Mouse (Mus musculus): ENCODE measurements at regions not wholly inside any gene's neighbourhood (a gene's known extent, or its start where the extent isn't known, plus 50 kb on each side); places are given as distances from the start of the nearest gene placed in this dataset.

DNA sequence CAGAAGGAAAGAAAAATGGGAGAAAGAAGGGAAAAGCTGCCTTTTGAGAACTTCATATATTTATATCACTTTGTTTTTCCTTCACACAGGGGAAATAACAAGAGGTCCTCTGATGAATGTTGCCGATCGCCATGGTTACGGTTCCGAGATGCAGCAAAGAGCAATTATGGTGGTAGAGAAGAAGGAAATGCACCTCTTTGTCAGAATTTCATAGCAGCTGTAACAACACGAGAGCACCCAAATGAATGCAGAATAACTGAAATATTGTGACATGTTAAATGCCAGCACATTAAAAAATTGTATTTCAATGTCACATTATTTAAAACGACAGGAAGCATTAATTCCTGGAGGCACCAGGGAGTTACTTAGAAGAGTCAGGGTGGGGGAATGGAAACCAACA, 279.4 kb downstream of the Mctp2 start:
- DNase-seq (ENCODE audit: low spot score), result no peak

DNA sequence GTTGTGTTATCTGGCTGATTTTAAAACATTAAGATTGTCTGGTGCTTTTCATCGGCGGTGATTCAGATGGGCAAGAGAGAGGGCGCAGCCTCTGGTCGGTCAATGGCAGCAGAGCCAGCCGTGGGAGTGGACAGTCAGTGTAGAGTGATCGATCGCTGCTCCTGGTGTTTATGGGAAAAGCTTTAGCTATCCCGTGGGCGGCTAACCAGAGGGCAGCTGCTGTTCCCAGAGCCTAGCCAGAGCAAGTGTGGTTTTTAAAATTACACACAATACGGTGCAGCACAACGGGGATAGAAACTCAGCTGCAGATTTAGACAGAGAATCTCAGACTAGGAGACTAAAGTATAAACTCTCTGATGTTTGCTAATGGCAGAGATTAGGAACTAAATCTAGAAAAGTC, 297.3 kb downstream of the Mctp2 start:
- DNase-seq (ENCODE audit: low spot score), result no peak

DNA sequence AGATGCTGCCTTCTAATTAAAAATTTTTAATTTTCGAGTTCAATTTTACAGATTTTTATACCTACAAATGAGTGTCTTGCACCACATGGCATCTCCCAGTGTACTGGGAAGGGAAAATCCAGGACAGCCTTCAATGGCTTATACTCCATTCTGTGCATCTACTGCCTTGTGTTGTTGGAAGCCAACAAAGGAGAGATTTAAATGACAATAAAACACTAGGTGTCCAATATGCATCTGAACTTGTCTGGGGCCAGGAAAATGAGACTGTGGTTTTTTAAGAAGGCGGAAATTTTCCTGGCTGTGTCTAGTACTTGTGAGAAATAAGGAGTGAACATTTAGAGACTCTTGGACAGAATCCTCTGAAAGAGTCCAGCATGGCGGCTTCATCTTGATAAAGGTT, 302.1 kb downstream of the Mctp2 start:
- DNase-seq (ENCODE audit: low spot score), result no peak

DNA sequence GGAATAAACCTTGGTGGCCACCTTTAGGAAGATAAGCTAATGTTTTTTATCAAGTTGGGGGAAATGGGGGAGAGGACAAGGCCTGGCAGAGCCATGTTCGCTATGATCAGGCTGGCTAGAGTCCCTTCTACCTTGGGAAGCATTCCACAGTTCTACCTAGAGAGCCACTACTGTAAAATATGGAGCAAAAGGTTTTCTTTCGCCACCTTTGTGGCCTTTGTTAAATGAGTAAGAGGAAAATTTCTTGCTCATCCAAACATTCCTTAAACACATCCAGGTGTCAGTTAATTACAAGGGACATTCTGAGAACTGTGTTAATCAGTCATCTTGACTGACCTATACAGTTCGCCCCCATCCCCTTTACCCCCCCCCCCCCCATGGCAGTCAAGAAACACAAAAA, 313.9 kb downstream of the Mctp2 start:
- DNase-seq (ENCODE audit: low spot score), result no peak

DNA sequence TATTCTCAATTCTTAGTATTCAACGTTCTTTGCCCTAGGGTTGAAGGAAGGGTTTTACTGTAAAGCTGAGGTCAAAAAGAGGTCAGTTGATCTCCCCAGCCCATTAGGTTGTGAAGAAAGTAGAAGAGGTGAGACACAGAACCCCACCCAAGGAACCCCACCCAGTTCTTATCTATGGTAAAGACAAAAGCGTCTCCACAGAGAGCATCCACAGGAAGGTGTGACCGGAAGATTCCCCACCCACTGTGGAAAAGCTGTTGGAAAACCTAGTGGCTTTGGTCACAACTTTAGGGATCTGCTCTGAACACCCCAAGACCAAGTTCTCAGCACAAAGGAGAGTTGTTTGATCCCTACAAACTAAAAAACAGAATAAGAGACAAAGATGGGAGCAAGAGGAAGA, 314.6 kb downstream of the Mctp2 start:
- no peak for DNase-seq (ENCODE audit: low spot score)

DNA sequence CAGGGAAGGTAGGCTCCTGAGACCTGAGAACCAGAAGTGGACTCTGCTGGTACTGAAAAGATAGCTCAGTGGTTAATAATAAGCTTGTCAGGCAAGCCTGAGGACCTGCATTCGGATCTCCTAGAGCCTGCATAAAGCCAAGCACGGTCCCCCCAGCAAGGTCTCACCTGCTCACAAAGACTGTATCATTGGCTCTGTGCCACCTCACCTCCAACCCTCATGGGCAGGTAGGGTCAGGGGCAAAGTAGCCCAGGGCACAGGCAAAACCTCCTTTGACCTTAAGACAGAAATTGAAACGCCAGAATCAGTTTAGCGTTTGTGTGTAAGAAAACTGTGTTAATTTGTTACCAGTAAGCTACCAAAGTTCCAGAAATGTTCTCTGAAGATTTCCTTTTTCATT, 315.2 kb downstream of the Mctp2 start:
- DNase-seq (ENCODE audit: low spot score), result no peak

DNA sequence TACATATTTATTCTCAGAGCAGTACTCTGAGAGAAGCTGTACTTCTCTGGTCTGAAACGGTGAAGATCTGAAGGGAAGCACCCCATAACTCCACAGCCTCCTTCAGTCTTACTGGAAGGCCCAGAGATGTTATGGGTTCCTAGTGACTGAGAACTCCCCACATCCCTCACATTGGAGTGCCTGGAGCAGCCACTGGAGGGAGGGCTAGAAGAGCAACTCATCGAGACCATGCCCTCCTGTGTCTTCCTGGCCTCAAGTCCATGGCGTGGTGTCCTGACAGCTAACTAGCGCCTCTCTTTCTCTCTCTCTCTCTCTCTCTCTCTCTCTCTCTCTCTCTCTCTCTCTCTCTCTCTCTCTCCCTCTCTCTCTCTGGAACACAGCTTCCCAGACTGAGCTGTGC, 340.4 kb downstream of the Mctp2 start:
- DNase-seq (ENCODE audit: low spot score), result no peak

DNA sequence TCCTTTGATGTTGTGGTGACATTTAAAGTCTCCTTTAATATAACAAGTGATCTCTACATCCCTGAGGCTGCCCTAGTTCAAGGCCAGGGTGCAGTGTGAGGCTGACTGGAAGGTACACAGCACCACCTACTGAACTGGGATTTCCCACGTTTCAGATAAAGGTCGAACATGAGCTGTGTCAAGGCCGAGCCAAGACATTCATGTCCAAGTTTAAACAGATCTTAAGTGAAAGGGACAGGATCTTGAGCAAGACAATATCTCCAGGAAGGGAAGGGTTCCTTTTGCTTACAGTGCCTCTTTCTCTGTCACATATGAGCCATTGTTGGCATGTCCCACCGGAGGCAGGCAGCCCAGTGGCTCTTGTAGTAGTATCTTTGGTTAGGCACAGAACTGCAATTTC, 343.0 kb downstream of the Mctp2 start:
- DNase-seq (ENCODE audit: low spot score), result no peak

DNA sequence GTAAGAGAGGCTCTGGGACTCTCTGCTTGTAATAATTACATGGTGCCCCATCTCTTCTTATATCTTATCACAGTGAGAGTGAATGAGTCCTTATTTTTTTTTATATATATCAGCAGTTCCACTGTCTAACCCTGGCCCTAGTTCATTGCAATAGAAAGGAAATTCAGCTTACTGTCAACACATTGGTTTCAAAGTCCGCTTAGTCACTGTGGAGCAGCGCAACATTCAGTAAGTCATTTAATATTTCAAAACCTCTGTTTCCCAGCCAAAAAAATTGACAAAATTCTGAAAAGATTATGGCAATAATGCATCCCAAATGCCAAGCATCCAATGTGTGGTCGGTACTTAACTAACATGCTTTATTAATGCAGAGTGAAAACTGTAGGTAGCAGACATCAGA, 343.6 kb downstream of the Mctp2 start:
- no peak for DNase-seq (ENCODE audit: low spot score)

DNA sequence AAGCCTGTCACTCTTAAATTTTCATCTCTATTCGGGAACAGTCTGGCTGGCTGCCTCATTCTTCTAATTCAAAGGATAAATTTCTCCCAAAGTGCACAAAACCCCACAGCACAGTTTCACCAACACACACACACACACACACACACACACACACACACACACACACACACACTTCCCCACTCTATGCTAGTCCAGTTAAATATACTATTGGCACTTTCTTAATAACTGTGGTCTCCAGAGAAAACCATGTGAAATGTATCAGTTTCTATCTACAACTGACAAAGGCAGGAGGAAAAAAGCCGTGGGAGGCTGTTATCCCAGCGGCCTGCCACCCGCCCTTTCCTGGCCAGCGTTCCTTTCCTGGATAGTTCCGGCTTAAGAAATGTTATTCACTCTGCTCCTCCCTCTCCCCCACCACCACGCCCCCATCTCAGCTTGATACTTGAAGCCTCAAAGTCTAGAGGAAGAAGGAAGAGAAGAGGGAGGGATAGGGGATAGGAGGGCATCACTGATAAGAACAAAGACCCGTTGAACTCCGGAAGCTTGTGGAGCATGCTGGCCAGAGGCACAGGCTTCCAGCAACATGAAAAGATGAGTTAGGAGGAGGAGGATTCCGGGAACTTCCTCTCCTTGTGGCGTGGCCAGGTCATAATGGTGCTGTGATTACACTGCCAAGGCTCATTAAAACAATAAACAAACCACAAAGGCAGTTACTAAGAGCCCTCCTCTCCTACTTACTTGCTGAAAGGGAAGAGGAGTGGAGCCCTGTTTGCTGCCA, 345.8 kb downstream of the Mctp2 start:
- peak; percentile 54 for DNase-seq (ENCODE audit: low spot score)

DNA sequence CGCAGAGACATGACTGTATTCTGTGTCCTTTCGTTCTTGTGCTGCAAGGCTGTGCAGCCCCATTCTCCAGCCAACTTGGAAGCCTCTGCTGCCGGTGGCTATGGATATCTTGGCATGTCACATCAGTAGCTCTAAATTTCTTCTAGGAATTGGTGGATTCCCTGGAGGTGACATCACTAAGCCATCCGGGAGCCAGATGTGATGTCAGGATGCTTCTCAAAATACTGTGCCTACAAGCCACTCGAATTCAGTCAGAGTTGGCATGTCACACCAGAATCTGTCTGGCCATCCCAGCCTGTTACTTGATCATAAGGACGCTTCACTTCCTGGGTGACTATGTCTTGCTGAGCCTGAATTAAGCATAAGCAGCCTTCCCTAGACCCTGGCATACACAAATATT, 359.9 kb downstream of the Mctp2 start:
- DNase-seq (ENCODE audit: low spot score), result no peak

DNA sequence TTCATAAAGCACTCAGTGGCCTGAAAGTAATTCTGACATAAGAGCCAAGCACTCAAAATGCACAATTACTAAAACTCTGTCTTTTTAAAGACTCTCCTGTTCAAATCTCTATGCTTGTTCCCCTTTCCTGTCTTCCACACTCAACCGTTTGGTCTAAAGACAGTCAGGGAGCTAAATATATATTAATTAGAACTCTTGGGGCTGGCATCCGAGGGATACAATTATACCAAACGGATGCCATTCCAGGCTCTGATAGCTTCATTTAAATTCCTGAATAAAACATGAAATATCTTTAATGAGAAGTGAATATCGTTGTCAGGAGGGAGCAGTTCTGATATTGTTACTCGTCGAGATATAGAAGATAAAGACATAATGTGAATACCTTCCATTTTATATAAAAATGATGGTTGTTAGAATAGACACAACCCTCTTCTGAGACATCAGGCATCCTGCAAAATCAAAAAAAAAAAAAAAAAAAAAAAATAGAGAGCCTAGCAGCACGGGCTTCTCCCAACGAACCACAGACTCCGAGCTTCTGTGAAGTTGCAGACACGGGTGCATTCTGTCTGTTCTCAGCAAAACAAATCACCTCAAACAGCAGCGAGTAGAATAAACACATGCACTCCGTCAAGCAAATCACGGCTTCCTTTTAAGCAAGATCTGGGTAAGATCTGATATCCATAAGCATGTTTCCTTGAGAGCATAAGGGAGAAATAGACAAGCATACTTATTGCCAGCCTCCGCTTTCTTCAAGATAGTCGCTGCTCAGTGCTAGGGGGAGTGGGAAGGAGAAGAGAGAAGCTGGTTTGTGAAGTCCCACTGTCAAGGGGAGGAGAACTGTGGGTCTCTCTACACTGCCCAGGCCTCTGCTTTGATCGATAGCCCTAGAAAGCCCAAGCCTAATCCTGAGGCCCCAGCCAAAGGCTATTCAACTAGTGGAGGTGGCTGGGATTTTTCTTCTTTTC, 363.0 kb downstream of the Mctp2 start:
- no peak for DNase-seq (ENCODE audit: low spot score)

DNA sequence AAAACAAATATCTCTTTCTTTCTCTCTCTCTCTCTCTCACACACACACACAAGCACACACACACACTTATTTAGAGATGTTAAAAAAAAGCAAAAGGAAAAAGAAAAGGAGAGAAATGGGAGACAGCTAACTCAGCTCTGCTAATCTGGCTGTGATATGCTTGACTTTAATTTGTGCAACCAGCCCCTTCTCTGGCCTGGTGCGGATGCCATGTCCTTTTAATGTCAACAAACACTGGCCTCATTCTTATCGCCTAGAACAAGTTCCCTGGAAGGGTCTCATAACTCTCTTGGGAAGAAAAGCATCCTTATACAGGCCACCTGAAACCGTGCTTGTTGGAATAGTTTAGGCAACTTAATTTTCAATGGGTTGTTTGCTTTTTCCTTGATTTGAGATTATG, 368.7 kb downstream of the Mctp2 start:
- no peak for DNase-seq (ENCODE audit: low spot score)

DNA sequence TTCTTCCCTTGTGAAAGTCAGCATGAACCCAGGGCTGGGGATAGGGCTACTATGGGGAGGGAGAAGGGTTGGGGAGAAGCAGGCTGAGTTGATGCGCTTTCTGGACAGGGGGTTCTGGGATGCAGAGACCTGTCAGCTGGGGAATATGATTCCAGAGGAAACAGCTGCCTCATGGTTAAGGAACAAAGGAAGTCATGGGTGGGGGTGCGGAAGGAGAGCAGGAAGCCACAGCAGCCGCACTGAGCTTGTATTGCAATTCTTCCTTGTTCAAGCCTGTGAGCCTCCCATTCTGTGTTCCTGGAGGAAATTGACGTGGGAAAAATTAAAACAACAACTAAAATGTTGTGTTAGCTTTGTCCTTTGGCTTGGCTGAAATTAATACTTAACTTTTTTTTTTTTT, 369.7 kb downstream of the Mctp2 start:
- DNase-seq (ENCODE audit: low spot score), result no peak

All from ovary, adult 18-20 months (tissue).